Mouse (Mus musculus): ENCODE measurements at regions not wholly inside any gene's neighbourhood (a gene's known extent, or its start where the extent isn't known, plus 50 kb on each side); places are given as distances from the start of the nearest gene placed in this dataset.

DNA sequence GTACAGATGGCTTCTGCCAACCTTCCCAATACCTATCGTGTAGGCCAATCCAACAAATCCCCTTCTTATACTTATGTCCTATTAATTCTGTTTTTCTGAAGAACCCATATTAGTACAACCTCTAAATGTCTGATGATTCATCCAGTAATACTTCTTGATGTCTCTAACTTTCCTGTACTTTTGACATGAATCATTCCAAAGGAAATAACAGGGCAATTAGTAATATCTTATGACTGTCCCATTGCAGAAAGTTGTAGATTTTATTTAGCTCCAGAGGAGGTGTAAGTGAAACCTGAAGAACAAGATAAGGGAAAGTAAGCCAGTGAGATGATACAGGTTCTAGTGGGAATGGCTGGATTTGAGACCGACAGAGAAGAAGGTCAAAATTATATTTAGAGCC, 337.6 kb upstream of the Zeb2 start:
- no peak for DNase-seq

DNA sequence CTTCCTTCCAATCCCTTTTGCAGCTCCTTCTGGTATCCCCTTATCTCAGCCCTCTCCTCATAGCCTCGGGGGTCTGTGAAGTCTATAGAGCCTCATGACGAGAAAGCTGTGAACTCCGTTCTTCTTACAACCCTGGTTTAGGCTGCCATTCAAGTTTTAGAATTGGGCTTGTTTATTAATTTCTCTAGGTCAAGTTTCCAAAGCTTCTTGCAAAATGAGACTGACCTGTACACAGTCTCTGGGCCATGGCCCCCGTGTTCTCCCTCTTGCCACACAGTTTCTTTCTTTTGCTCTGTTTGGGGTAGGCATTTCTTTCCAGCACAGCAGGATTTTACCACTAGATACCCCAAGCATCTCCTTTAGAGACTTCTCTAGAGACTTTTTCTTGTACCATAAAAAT, 322.0 kb upstream of the Zeb2 start:
- no peak for DNase-seq

DNA sequence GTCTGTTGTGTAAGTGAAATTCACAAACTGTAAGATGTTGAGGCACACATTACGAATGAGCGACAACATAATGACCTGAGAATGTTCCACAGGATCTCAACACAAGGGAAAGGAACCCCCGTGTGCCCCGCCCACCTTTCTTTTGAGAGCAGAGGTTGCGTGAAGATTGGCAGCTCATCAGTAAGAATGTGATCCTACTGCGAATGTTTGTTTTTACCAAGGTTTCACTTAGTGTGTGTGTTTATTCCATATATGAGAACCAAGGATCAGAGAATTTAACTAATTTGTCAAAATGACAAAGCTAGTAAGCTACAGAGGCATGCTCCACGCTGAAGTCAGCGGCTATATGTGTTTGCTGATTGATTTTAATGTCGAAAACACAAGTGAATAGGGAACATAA, 321.5 kb upstream of the Zeb2 start:
- DNase-seq, result no peak

DNA sequence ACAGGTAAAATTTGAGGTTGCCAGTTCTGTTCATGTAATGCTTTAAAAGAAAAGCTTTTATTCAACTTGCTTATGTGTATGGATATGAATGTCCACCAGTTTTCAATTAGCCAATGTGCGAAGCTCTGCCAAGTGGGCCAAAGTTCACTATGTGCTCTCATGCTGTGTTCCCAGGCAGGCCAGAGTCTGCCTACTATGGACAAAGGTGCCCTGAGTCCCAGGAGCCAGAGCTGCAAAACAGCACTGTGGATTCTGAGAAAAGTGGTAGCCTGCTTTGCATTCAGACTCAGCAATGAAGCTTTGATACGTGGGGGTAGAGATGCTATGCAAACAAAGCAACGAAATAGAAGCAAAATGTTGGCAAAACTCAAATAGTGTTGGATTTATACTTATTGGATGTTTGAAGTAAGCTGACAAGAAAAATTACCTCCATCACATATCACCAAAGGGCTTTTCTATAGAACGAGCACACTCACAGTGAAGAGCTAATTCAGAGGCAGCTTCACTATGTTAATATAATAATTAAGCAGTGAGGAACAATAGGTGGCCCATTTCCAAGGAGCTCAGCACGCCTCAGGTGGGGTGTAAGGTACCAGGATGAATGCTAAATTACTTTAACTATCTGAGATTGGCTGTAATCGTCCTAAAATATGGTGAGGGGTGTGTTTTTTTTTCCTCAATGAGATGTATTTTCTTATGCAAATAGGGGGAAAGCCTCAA, 318.2 kb upstream of the Zeb2 start:
- DNase-seq, result peak; percentile 85

DNA sequence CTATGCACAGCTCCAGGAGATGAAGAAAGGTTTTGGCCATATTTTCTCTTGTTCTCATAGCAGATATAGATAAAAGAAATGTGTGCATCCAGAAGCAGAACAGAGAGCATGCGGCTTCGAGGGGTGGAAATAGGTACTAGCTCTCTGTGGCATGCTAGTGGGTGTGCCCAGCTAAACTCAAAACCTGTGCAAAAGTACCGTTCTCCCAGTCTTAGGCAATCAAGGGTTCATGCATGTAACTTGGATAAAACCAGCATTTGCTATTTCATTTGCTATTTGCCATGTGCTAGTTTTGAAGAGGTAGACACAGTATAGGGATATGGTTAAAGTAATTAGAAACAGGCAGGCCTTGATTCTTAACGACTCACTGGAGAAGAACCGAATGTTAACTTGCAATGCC, 317.6 kb upstream of the Zeb2 start:
- no peak for DNase-seq

DNA sequence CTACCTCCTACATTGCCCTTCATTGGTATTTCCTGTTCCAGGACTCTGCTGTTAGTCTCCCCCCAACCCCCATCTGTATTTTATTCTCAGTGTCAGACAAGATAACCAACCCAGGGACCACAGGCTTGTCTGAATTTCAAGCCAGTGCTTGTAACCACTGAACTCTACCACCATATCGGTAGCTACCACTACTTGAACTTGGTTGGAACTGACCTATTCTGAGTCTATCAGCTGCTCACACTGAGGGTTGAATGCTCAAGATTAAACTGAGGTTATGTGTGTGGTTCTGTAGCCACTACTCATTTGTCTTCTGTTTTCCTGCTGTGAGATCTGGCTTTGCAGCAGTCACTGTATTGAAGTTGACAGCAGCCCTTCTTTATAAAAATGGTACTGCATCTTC, 317.0 kb upstream of the Zeb2 start:
- DNase-seq, result no peak

DNA sequence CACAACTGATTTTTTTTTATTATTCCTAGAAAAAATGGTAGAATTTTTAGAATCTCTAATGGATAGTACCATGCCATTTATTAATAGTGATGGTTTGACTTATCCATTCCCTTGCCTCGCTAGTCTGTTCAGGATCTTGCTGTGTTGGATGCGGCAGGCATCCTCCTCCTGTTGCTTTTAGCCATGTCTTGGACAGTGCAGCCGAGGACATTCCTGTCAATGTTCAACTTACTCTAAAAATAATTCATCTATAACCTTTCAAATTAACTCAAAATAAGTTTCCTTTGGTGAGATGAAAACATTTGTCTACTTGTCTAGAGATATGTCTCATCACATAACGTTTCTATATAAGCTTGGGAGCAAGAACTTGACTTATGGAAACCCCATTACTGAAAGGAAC, 314.2 kb upstream of the Zeb2 start:
- no peak for DNase-seq

GRCm38 (mm10) chr2:45421774-45422173, 304.6 kb upstream of the Zeb2 start:
- DNase-seq, result no peak

DNA sequence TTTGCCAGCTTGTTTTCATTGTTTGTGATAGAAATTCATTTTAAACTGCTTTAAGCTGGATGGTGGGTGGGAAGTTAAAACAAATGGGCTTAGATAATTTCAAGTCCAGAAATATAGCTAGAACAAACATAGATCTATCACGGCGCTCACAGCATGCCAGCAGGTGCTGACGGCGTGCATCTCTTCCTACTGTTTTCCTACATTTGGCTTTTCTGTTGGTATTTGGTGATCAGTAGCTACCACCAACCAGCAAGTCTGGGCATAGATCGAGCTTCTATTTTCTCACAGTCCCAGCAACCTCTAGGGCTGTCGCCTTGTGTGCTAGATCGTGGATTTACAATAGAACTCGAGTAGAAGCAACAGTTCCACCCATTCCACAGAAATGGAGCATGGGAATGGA, 290.9 kb upstream of the Zeb2 start:
- DNase-seq, result no peak

DNA sequence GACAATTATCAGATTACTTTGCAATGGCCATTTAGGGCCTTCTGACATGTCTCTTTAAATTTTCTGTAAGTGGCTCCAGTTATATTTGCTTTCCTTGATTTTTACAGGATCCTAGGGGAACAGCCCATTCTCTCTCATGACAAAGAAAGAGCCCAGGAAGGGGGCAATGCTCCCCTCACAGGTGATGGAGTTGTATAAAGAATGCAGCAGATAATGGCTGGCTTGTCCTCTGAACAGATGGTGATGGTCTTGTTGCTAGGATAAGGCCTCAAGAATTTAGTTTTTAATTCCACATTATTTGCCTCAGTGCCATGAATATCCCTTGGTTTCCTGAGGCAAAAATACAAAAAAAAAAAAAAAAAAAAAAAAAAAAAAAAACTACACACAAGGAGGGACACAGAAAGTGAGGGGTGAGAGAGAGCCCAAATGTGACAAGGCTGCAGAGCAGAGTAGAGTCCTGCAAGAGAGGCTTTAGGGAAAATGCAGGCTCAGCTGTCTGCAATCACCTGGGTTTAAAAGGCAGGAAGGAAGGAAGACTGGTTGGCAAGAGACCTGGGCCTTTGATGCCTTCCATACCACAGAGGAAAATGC, 272.8 kb upstream of the Zeb2 start:
- DNase-seq, result no peak

DNA sequence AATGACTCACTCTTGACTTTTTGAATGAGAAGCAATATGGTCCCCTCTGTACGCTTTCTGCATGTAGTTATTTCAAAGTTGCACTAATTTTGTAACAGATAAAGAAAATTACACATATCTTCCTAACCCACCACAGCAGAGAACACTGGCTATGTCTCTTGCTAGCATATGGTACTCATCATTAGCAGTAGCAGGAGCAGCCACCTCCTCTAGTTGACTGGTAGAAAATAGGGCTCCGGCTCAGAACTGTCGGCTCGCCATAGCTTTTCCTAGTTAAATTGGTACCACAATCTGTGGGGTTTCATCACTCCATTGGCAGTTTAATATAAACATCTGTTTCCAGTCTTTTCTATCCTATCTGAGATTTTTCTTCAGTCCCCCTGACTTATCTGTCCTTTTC, 254.1 kb upstream of the Zeb2 start:
- no peak for DNase-seq

DNA sequence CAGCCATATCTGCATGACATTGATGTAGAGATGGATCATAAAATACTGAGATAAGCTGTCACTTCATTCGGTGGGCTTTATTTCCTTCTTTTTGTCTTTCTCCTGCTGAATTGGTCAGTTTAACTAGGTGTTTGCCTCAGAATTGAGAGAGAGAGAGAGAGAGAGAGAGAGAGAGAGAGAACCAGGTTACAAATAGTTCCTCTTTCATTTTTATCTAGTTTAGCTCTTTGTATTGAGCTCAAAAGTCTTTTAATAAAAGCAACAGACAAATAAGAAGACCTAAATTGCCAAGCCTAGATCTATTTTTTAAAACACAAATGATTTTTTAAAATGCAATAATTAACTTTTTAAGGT, 253.4 kb upstream of the Zeb2 start:
- no peak for DNase-seq

GRCm38 (mm10) chr2:45369914-45370614, 252.9 kb upstream of the Zeb2 start:
- no peak for DNase-seq

- no peak for DNase-seq
These were observed 252.2 kb upstream of the Zeb2 start for GRCm38 (mm10) chr2:45369432-45369831.

- no peak for DNase-seq
These were observed 250.4 kb upstream of the Zeb2 start for GRCm38 (mm10) chr2:45367436-45368193.

DNA sequence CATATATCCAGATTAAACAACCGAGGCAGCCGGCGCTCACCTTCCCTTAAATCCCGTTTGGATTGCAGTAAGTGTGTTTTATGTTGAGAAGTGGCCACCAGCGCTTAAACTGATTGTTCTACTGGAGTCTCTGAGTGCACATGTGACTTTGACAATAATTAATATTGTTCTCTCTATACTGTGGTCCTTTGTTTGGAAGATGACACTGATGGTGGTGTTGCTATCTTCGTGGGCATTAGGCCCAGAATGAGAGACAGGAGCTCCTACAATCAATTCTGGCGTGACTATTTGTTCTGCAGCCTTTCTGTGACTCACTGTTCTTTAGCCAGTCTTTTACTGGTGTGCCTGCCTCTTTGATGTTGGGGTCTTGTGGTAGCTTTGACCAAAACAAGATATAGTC, 240.1 kb upstream of the Zeb2 start:
- no peak for DNase-seq

- DNase-seq, result no peak
These were observed 239.5 kb upstream of the Zeb2 start for GRCm38 (mm10) chr2:45356558-45357170.

DNA sequence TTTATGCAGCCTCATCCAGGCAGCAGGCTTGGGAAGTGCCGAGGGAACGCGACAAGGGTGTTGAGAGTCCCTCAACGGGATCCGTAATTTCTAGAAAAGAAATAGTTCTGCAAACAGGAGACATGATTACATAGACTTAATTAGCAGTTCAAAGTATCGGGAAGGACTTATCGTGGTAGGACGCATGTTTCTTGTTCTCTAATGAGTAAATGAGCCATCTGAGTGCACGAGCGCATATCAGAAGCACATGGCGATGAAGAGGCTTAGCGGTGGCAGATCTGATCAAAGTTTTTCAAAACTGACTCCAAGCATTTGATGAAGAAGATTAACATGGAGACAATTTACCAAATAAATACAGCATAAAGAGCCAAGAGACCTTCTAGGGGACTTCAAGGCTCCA, 238.8 kb upstream of the Zeb2 start:
- DNase-seq, result no peak

DNA sequence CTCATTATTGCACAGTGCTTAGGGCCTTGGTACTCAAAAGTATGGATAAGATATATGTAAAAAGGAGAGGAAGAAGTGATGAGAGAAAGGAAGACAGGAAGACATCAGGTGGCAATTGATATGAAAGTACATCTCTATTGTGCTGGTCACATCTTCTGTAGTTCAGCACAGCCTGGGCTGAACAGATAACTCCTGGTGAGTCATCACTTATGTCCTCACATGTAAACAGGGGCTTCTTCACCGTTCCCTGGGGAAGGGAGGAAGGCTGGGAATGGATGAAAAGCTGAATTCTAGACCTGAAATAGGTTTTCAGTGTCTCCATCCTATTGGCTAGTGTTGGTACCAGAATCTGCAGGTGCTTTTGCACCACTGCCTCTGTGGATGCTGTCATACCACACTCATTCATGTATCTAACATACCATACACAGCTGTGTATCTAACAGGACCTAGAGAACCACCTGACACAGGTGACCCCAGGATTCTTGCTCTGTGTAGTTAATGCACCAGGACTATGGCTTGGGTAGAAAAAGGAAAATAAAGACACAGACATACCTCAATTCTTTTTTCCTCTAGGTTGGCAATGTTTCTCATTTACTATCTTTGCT, 234.4 kb upstream of the Zeb2 start:
- no peak for DNase-seq

GRCm38 (mm10) chr2:45346358-45346757, 229.2 kb upstream of the Zeb2 start:
- no peak for DNase-seq

DNA sequence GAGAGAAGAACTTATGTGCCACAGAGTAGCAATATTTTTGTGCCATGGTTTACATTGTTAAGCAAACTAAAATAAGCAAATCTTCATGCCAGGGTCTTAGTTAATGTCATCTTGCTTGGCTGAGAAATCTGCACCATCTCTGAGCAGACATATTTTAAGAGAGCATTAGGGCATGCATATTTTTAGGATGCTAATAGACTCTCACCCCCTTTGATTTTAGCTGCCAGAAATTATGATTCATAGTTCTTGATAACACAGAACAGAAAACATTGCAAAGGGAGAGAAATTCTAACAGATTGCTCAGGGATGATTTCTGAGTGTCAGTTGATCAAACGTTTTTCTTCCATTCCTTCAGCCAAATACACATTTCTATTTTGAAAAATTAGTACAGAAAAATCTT, 222.7 kb upstream of the Zeb2 start:
- no peak for DNase-seq

DNA sequence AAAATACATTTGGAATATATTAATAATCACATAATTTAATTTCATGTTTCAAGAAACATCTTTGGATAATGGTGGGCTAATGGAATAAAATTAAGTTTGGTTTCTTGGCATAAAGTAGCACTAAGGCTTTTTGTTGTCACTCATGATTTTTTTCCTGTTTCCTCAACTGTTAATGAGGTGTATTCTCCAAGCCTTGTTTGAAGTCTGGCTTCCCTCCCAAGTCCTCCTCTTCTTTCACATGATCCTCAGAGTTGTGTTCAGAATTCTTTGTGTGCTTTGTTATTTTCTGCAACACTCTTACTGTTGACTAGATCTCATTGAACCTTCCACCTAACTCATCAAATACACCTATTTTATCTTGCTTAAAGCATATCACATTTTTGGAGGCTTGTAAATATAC, 221.6 kb upstream of the Zeb2 start:
- DNase-seq, result no peak

Measured in kidney, adult 11 months (tissue).